Mouse (Mus musculus) embryonic fibroblast, embryonic 13.5 days (primary cell): Measurements from ENCODE around the gene Sim1.

ENCODE experiments used
- CTCF ChIP-seq: IDR thresholded peaks from 2 replicates; pipeline ENCODE4 v1.5.1; 2011; ENCODE audit warnings: mild to moderate bottlenecking, control low read depth, low read length, moderate library complexity, borderline replicate concordance; ENCODE audit not compliant: insufficient read depth
- POLR2A ChIP-seq: IDR thresholded peaks from 2 replicates; pipeline ENCODE4 v1.6.1; 2011; ENCODE audit warnings: low read depth, mild to moderate bottlenecking, control low read depth, low read length, moderate library complexity

DNA sequence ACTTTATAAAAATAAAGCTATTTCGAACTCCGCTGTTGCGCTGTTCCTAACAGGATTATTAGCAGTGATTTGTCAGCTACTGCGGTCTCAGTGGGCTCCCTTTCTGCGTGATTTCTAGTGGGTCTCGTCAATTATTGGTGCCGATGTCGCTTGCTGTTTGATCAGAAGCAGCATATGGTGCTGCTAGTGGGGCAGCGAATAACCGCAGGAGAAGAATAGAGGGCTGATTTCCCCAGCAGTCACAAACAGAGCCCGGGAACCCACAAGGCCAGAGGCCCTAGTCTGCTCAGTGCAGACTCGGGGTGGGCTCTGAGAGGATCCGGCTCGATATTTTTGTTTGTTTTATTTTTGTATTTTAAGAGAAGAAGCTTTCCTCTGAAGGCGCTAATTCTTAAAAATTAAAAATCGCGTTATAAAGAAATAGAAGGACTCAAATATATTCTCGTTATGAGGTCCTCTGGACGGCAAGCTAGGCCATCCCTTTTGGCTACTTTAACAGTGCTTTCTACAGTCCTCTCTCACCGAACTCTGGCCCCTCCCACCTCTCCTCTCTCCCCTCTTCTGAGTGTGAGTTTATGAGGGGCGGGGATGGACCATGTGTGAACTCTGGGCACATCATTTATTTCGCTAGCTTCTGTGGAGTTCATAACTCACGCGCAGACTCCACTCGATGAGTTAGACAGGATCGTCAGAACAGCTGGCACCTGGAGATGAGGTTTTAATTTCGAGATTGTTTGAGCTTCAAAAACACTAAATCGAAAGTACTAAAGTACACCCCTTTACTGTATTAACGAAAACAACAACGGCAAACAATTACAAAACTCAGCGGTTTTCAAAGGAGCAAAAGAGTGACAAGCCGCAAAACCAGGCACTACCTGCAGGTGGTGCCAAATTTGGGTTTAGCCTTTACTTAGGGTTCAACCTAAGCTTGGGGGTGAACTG is 3.2 kb downstream of the Sim1 start:
- TF ChIP-seq CTCF = no peak
- TF ChIP-seq POLR2A = no peak
